Mouse (Mus musculus): ENCODE results near the gene Cdk17. TPM values are rescaled to one million over a fixed set of nuclear protein-coding genes. Genes with fewer than 3 reads are reported as not detected.

Gene Cdk17
- polyA plus RNA-seq, 1 experiment from 2014 or later = 45.7 TPM

GRCm38 (mm10) chr10:93261132-93261980, 100.7 kb downstream of the Cdk17 start:
- peak overlapping the region; percentile 48 for H3K4me2 ChIP-seq
- H3K4me3 ChIP-seq = peak overlapping the region; percentile 7; the same call in 1 of the 2 replicates
- peak overlapping the region; percentile 61 for H3K27ac ChIP-seq (replicated peaks)
- no peaks in the 10 kb centered on the region for H3K36me3 ChIP-seq
- no peaks in the 10 kb centered on the region for H3K9me3 ChIP-seq
- peaks cover 56% of the 10 kb centered on the region for H3K4me1 ChIP-seq (replicated peaks)
- peak; percentile 66 for ATAC-seq (ENCODE audit: low FRiP score, low read depth)
- 0 out of 2 replicates have a peak overlapping the region, but pooled peaks have one; percentile 6 for H3K9ac ChIP-seq
- no peaks in the 10 kb centered on the region for H3K27me3 ChIP-seq
- WGBS = 18% methylated on average over 16 of the region's 16 CpGs

GRCm38 (mm10) chr10:93261981-93262499, 101.4 kb downstream of the Cdk17 start:
- H3K4me3 ChIP-seq = peak overlapping the region; percentile 7; the same call in 1 of the 2 replicates

GRCm38 (mm10) chr10:93263431-93263830, 102.8 kb downstream of the Cdk17 start:
- H3K27ac ChIP-seq (replicated peaks) = peak overlapping the region; percentile 71
- no peak overlapping the region for H3K9ac ChIP-seq
- no peak overlapping the region for H3K4me2 ChIP-seq
- WGBS = 25% methylated on average over 8 of the region's 8 CpGs
- no peaks in the 10 kb centered on the region for H3K27me3 ChIP-seq
- peak; percentile 50 for ATAC-seq (ENCODE audit: low FRiP score, low read depth)
- peaks cover 49% of the 10 kb centered on the region for H3K4me1 ChIP-seq (replicated peaks)
- H3K9me3 ChIP-seq = no peaks in the 10 kb centered on the region
- no peaks in the 10 kb centered on the region for H3K36me3 ChIP-seq
- H3K4me3 ChIP-seq = no peak overlapping the region

More at GRCm38 (mm10) chr10:93261981-93262499, 101.4 kb downstream of the Cdk17 start:
- ATAC-seq (ENCODE audit: low FRiP score, low read depth) = peak; percentile 66
- WGBS = 16% methylated on average over 15 of the region's 15 CpGs
- H3K9me3 ChIP-seq = no peaks in the 10 kb centered on the region
- H3K27ac ChIP-seq (replicated peaks) = peak overlapping the region; percentile 61
- no peaks in the 10 kb centered on the region for H3K27me3 ChIP-seq
- peaks cover 49% of the 10 kb centered on the region for H3K4me1 ChIP-seq (replicated peaks)
- 0 out of 2 replicates have a peak overlapping the region, but pooled peaks have one; percentile 6 for H3K9ac ChIP-seq
- peak overlapping the region; percentile 48 for H3K4me2 ChIP-seq
- no peaks in the 10 kb centered on the region for H3K36me3 ChIP-seq

- Histone ChIP-seq H3K27me3 (no peaks in the 10 kb centered on the region), H3K4me3 (no peak overlapping the region), H3K27ac (replicated peaks) (peak overlapping the region; percentile 71), H3K4me2 (no peak overlapping the region), H3K9ac (no peak overlapping the region), H3K9me3 (no peaks in the 10 kb centered on the region), H3K36me3 (no peaks in the 10 kb centered on the region), H3K4me1 (replicated peaks) (peaks cover 49% of the 10 kb centered on the region)
- 60% methylated on average over 5 of the region's 5 CpGs for WGBS
- no peak for ATAC-seq (ENCODE audit: low FRiP score, low read depth)
Measured at GRCm38 (mm10) chr10:93264001-93264400, 103.3 kb downstream of the Cdk17 start.

- ATAC-seq (ENCODE audit: low FRiP score, low read depth) = no peak
- Histone ChIP-seq H3K4me3 (no peak overlapping the region), H3K9ac (no peak overlapping the region), H3K36me3 (no peaks in the 10 kb centered on the region), H3K4me2 (no peak overlapping the region), H3K9me3 (no peaks in the 10 kb centered on the region), H3K27me3 (no peaks in the 10 kb centered on the region), H3K27ac (replicated peaks) (no peak overlapping the region), H3K4me1 (replicated peaks) (peaks cover 50% of the 10 kb centered on the region)
- 78% methylated on average over 9 of the region's 9 CpGs for WGBS
Measured at GRCm38 (mm10) chr10:93265833-93266232, 105.2 kb downstream of the Cdk17 start.

GRCm38 (mm10) chr10:93266521-93266920, 105.8 kb downstream of the Cdk17 start:
- Histone ChIP-seq H3K27me3 (no peaks in the 10 kb centered on the region), H3K9me3 (no peaks in the 10 kb centered on the region), H3K9ac (no peak overlapping the region), H3K4me2 (no peak overlapping the region), H3K27ac (replicated peaks) (no peak overlapping the region), H3K4me1 (replicated peaks) (peaks cover 43% of the 10 kb centered on the region), H3K36me3 (no peaks in the 10 kb centered on the region), H3K4me3 (no peak overlapping the region)
- WGBS = 95% methylated on average over 7 of the region's 7 CpGs
- ATAC-seq (ENCODE audit: low FRiP score, low read depth) = no peak

GRCm38 (mm10) chr10:93267509-93267908, 106.8 kb downstream of the Cdk17 start:
- WGBS = 89% methylated on average over 5 of the region's 5 CpGs
- no peak overlapping the region for H3K4me3 ChIP-seq
- peaks cover 33% of the 10 kb centered on the region for H3K4me1 ChIP-seq (replicated peaks)

GRCm38 (mm10) chr10:93268339-93268738, 107.7 kb downstream of the Cdk17 start:
- no peak overlapping the region for H3K4me2 ChIP-seq
- no peaks in the 10 kb centered on the region for H3K27me3 ChIP-seq
- no peak overlapping the region for H3K27ac ChIP-seq (replicated peaks)
- no peaks in the 10 kb centered on the region for H3K36me3 ChIP-seq
- no peak for ATAC-seq (ENCODE audit: low FRiP score, low read depth)
- WGBS = 95% methylated on average over 3 of the region's 3 CpGs
- H3K4me3 ChIP-seq = no peak overlapping the region
- H3K9me3 ChIP-seq = no peaks in the 10 kb centered on the region
- H3K4me1 ChIP-seq (replicated peaks) = peaks cover 31% of the 10 kb centered on the region
- no peak overlapping the region for H3K9ac ChIP-seq

More at GRCm38 (mm10) chr10:93267509-93267908, 106.8 kb downstream of the Cdk17 start:
- ATAC-seq (ENCODE audit: low FRiP score, low read depth) = no peak
- Histone ChIP-seq H3K9me3 (no peaks in the 10 kb centered on the region), H3K36me3 (no peaks in the 10 kb centered on the region), H3K27ac (replicated peaks) (no peak overlapping the region), H3K27me3 (no peaks in the 10 kb centered on the region), H3K9ac (no peak overlapping the region), H3K4me2 (no peak overlapping the region)

- H3K36me3 ChIP-seq = no peaks in the 10 kb centered on the region
- WGBS = 74% methylated on average over 4 of the region's 4 CpGs
- no peak overlapping the region for H3K4me2 ChIP-seq
- no peak overlapping the region for H3K4me3 ChIP-seq
- H3K27ac ChIP-seq (replicated peaks) = no peak overlapping the region
- H3K4me1 ChIP-seq (replicated peaks) = peaks cover 24% of the 10 kb centered on the region
- no peak overlapping the region for H3K9ac ChIP-seq
- no peaks in the 10 kb centered on the region for H3K27me3 ChIP-seq
- no peak for ATAC-seq (ENCODE audit: low FRiP score, low read depth)
- no peaks in the 10 kb centered on the region for H3K9me3 ChIP-seq
Measured at GRCm38 (mm10) chr10:93269744-93270143, 109.1 kb downstream of the Cdk17 start.

- Histone ChIP-seq H3K4me2 (no peak overlapping the region), H3K4me1 (replicated peaks) (peaks cover 30% of the 10 kb centered on the region), H3K27me3 (no peaks in the 10 kb centered on the region), H3K9me3 (no peaks in the 10 kb centered on the region), H3K4me3 (no peak overlapping the region), H3K27ac (replicated peaks) (no peak overlapping the region), H3K9ac (no peak overlapping the region), H3K36me3 (no peaks in the 10 kb centered on the region)
- 91% methylated on average over 6 of the region's 6 CpGs for WGBS
- no peak for ATAC-seq (ENCODE audit: low FRiP score, low read depth)
Measured at GRCm38 (mm10) chr10:93270889-93271460, 110.3 kb downstream of the Cdk17 start.

GRCm38 (mm10) chr10:93271831-93272230, 111.2 kb downstream of the Cdk17 start:
- no peaks in the 10 kb centered on the region for H3K27me3 ChIP-seq
- no peaks in the 10 kb centered on the region for H3K36me3 ChIP-seq
- H3K9me3 ChIP-seq = no peaks in the 10 kb centered on the region
- peaks cover 37% of the 10 kb centered on the region for H3K4me1 ChIP-seq (replicated peaks)
- H3K9ac ChIP-seq = no peak overlapping the region
- no peak for ATAC-seq (ENCODE audit: low FRiP score, low read depth)
- 86% methylated on average over 7 of the region's 7 CpGs for WGBS
- H3K4me3 ChIP-seq = no peak overlapping the region
- no peak overlapping the region for H3K4me2 ChIP-seq
- H3K27ac ChIP-seq (replicated peaks) = no peak overlapping the region

All from hindbrain, embryonic 15.5 days (tissue).